Mouse (Mus musculus) left cerebral cortex, postnatal 4 days (tissue): ENCODE measurements around the gene Vegfa. TPM values are rescaled to one million over a fixed set of nuclear protein-coding genes. Genes with fewer than 3 reads are reported as not detected.
A peak's percentile ranks its signal among the peaks of the same experiment; 100 is the strongest.

Experiments
- DNase-seq: peaks from one replicate; pipeline ENCODE4 v3.0.0-alpha.2; 2022
- intact Hi-C: fragments of 180-260 bp; cut with DNase I; formaldehyde crosslinking; loops from one replicate; pipeline ENCODE4 v1.15.1; 2025
- total RNA-seq, 2 experiments: library from RNA; stranded (reverse); gene quantifications; 2 replicates each; pipeline ENCODE4 v1.2.3; 2021

Vegfa gene
- total RNA-seq, 2 experiments from 2014 or later: 77.7 to 94.5 TPM

GRCm38 (mm10) chr17:46052146-46052545 lies 20.0 kb upstream of the Vegfa start:
- no peak for DNase-seq
- intact Hi-C loops: no loop called here

GRCm38 (mm10) chr17:46051356-46051755 lies 19.2 kb upstream of the Vegfa start:
- intact Hi-C loops: no loop called here

GRCm38 (mm10) chr17:46049567-46049966 lies 17.4 kb upstream of the Vegfa start:
- intact Hi-C loops: no loop called here
- DNase-seq: no peak

More at GRCm38 (mm10) chr17:46051356-46051755, 19.2 kb upstream of the Vegfa start:
- no peak for DNase-seq

- no peak for DNase-seq
- intact Hi-C loops: no loop called here
Observed at GRCm38 (mm10) chr17:46048184-46048583, 16.0 kb upstream of the Vegfa start.

- intact Hi-C loops: no loop called here
- DNase-seq: no peak
Observed at GRCm38 (mm10) chr17:46045742-46046141, 13.6 kb upstream of the Vegfa start.

GRCm38 (mm10) chr17:46044953-46045352 lies 12.8 kb upstream of the Vegfa start:
- DNase-seq: no peak
- intact Hi-C loops: no loop called here

- intact Hi-C loops: no loop called here
- no peak for DNase-seq
Observed at GRCm38 (mm10) chr17:46042158-46042557, 10.0 kb upstream of the Vegfa start.

GRCm38 (mm10) chr17:46041679-46042078 lies 9.5 kb upstream of the Vegfa start:
- no peak for DNase-seq
- intact Hi-C loops: no loop called here

- DNase-seq: peak; percentile 37
Observed at GRCm38 (mm10) chr17:46041223-46041622, 9.1 kb upstream of the Vegfa start.

GRCm38 (mm10) chr17:46040561-46040960 lies 8.4 kb upstream of the Vegfa start:
- intact Hi-C loops: no loop called here

More at GRCm38 (mm10) chr17:46041223-46041622, 9.1 kb upstream of the Vegfa start:
- intact Hi-C loops: no loop called here

GRCm38 (mm10) chr17:46038906-46039305 lies 6.7 kb upstream of the Vegfa start:
- DNase-seq: no peak
- intact Hi-C loops: loop anchor here (10.0 kb wide), 1 partner anchor 96 kb away; no protein-coding TSS in a partner anchor

More at GRCm38 (mm10) chr17:46040561-46040960, 8.4 kb upstream of the Vegfa start:
- DNase-seq: no peak

GRCm38 (mm10) chr17:46036400-46036799 lies 4.2 kb upstream of the Vegfa start:
- intact Hi-C loops: loop anchor here (10.0 kb wide), 1 partner anchor 98 kb away; no protein-coding TSS in a partner anchor
- DNase-seq: no peak

GRCm38 (mm10) chr17:46034110-46034509 lies 1.9 kb upstream of the Vegfa start:
- intact Hi-C loops: loop anchor here (10.0 kb wide), 1 partner anchor 101 kb away; no protein-coding TSS in a partner anchor
- DNase-seq: no peak

- no peak for DNase-seq
- intact Hi-C loops: loop anchor here (10.0 kb wide), 1 partner anchor 101 kb away; no protein-coding TSS in a partner anchor
Observed at GRCm38 (mm10) chr17:46033607-46034006, 1.4 kb upstream of the Vegfa start.

- no peak for DNase-seq
- intact Hi-C loops: loop anchor here (10.0 kb wide), 1 partner anchor 102 kb away; no protein-coding TSS in a partner anchor
Observed at GRCm38 (mm10) chr17:46033122-46033521, 953 bp upstream of the Vegfa start.

- intact Hi-C loops: loop anchor here (1.0 to 10.0 kb wide), 2 partner anchors 103 to 295 kb away; no protein-coding TSS in a partner anchor
Observed at GRCm38 (mm10) chr17:46031621-46032211, 453 bp downstream of the Vegfa start.

GRCm38 (mm10) chr17:46030731-46031620 lies 1.2 kb downstream of the Vegfa start:
- peak; percentile 62 for DNase-seq
- intact Hi-C loops: loop anchor here (10.0 kb wide), 1 partner anchor 104 kb away; no protein-coding TSS in a partner anchor

More at GRCm38 (mm10) chr17:46031621-46032211, 453 bp downstream of the Vegfa start:
- DNase-seq: peak; percentile 66

- intact Hi-C loops: loop anchor here (10.0 kb wide), 1 partner anchor 104 kb away; no protein-coding TSS in a partner anchor
- DNase-seq: peak; percentile 36
Observed at GRCm38 (mm10) chr17:46030323-46030730, 1.8 kb downstream of the Vegfa start.

- no peak for DNase-seq
- intact Hi-C loops: loop anchor here (10.0 kb wide), 1 partner anchor 105 kb away; no protein-coding TSS in a partner anchor
Observed at GRCm38 (mm10) chr17:46029554-46030207, 2.5 kb downstream of the Vegfa start.

GRCm38 (mm10) chr17:46029052-46029553 lies 3.1 kb downstream of the Vegfa start:
- intact Hi-C loops: no loop called here
- no peak for DNase-seq
